Mouse (Mus musculus) liver, embryonic 14.5 days (tissue): Measurements from ENCODE around the gene 2410002F23Rik.

ENCODE experiments used
- CTCF ChIP-seq: IDR thresholded peaks from 2 replicates; pipeline ENCODE4 v1.5.1; 2016; ENCODE audit warnings: antibody characterized with exemption, low read depth, control low read depth
- EP300 ChIP-seq: IDR thresholded peaks from 2 replicates; pipeline ENCODE4 v1.6.1; 2016; ENCODE audit warnings: antibody characterized with exemption, low read depth

DNA sequence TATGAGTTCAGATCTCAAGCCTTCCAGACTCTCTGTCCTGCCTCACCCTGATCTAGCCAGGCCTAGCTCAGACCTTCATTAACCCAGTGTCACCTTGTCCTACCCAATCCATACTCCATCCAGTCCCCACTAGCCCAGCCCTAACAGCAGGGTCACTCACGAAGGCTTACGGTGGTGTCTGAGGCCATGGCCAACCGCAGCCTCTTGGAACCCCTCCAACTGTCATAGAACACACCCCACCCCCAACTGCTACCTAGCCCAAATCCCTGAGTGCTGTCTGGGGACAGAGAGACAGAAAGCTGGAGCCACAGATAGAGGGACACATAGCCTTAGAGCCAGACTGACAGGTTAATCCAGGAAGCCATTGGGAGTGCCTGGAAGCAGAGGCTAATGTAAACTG, 10.6 kb upstream of the 2410002F23Rik start, which contains the start of gene Gm36864:
- no peak for TF ChIP-seq CTCF
- no peak for TF ChIP-seq EP300
